Mouse (Mus musculus) liver, embryonic 14.5 days (tissue): ENCODE measurements at regions not wholly inside any gene's neighbourhood (a gene's known extent, or its start where the extent isn't known, plus 50 kb on each side); places are given as distances from the start of the nearest gene placed in this dataset.

ENCODE experiments used
- CTCF ChIP-seq: IDR thresholded peaks from 2 replicates; pipeline ENCODE4 v1.5.1; 2016; ENCODE audit warnings: antibody characterized with exemption, low read depth, control low read depth
- EP300 ChIP-seq: IDR thresholded peaks from 2 replicates; pipeline ENCODE4 v1.6.1; 2016; ENCODE audit warnings: antibody characterized with exemption, low read depth

- TF ChIP-seq EP300 (no peak), CTCF (no peak)
These were observed 139.5 kb upstream of the Tent5a start for GRCm38 (mm10) chr9:85466671-85467070.
